Mouse (Mus musculus): ENCODE results near the gene Plpp1. TPM values are rescaled to one million over a fixed set of nuclear protein-coding genes. Genes with fewer than 3 reads are reported as not detected.

The Plpp1 gene
- polyA plus RNA-seq, 1 experiment from 2014 or later = 137 TPM

DNA sequence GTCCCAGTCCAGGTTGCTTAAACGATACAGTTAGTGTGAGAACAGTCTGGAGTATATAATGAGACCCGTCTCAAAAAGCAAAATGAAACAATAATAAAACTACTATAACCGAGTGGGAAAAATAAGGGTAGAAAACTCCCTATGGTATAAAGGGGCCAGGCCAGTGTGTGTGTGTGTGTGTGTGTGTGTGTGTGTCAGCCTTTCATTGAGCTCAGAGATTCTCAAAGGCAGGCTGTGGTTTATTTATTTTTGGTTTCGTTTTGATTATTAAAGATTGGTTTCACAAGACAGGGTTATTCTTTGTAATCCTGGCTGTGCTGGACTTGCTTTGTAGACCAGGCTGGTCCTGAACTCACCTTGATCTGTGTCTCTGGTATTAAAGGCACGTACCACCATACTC lies 8.7 kb upstream of the Plpp1 start:
- Histone ChIP-seq H3K9ac (ENCODE audit: low read length) (no peak overlapping the region), H3K4me3 (ENCODE audit: low read depth, low read length) (no peak overlapping the region), H3K9me3 (ENCODE audit: control insufficient read depth, low read length) (no peaks in the 10 kb centered on the region), H3K4me2 (replicated peaks; ENCODE audit: low read depth) (no peak overlapping the region), H3K4me1 (replicated peaks; ENCODE audit: control insufficient read depth, insufficient read depth) (no peaks in the 10 kb centered on the region), H3K36me3 (ENCODE audit: control insufficient read depth, insufficient read depth, low read length) (no peaks in the 10 kb centered on the region), H3K27ac (replicated peaks) (no peak overlapping the region), H3K27me3 (ENCODE audit: control insufficient read depth, insufficient read depth, low read length) (no peaks in the 10 kb centered on the region)
- ATAC-seq (ENCODE audit: low FRiP score, low TSS enrichment) (no peak), DNase-seq (ENCODE audit: low spot score) (no peak)
- TF ChIP-seq EP300 (optimal IDR thresholded peaks at IDR 0.05) (no peak), CTCF (IDR thresholded peaks at IDR 0.05; ENCODE audit: low read depth) (no peak)
- WGBS = 62% methylated on average over 5 of the region's 5 CpGs

GRCm38 (mm10) chr13:112798243-112798952 lies 2.2 kb upstream of the Plpp1 start:
- H3K36me3 ChIP-seq (ENCODE audit: control insufficient read depth, insufficient read depth, low read length) = no peaks in the 10 kb centered on the region
- H3K9ac ChIP-seq (ENCODE audit: low read length) = no peak overlapping the region
- H3K4me2 ChIP-seq (replicated peaks; ENCODE audit: low read depth) = no peak overlapping the region
- H3K4me3 ChIP-seq (ENCODE audit: low read depth, low read length) = no peak overlapping the region
- ATAC-seq (ENCODE audit: low FRiP score, low TSS enrichment) (no peak), DNase-seq (ENCODE audit: low spot score) (no peak)
- TF ChIP-seq CTCF (IDR thresholded peaks at IDR 0.05; ENCODE audit: low read depth) = no peak
- TF ChIP-seq EP300 (optimal IDR thresholded peaks at IDR 0.05) = no peak
- H3K27ac ChIP-seq (replicated peaks) = no peak overlapping the region
- no peaks in the 10 kb centered on the region for H3K9me3 ChIP-seq (ENCODE audit: control insufficient read depth, low read length)
- WGBS = 94% methylated on average over 9 of the region's 9 CpGs
- H3K4me1 ChIP-seq (replicated peaks; ENCODE audit: control insufficient read depth, insufficient read depth) = 0 out of 2 replicates have a peak, but pooled peaks cover 2% of the 10 kb centered on the region
- no peaks in the 10 kb centered on the region for H3K27me3 ChIP-seq (ENCODE audit: control insufficient read depth, insufficient read depth, low read length)

DNA sequence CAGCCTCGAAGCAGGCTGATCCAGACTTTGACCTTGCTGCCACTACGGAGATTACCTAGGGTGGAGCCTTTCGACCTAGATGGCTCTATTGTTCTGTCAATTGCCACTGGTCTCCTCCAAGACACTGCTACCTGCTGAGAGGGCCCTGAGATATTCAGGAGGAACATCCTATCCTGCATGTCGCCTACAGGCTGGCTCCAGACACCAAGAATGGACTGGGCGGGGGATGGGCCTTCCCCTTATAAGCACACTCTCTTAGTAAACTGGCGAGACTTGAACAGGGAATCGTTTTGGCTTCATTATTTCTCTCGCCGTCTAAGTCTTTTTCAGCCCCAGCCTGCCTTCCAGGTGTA lies 1.7 kb upstream of the Plpp1 start:
- no peak overlapping the region for H3K4me2 ChIP-seq (replicated peaks; ENCODE audit: low read depth)
- H3K27me3 ChIP-seq (ENCODE audit: control insufficient read depth, insufficient read depth, low read length) = no peaks in the 10 kb centered on the region
- no peaks in the 10 kb centered on the region for H3K36me3 ChIP-seq (ENCODE audit: control insufficient read depth, insufficient read depth, low read length)
- no peak overlapping the region for H3K27ac ChIP-seq (replicated peaks)
- 77% methylated on average over 9 of the region's 9 CpGs for WGBS
- no peak for DNase-seq (ENCODE audit: low spot score)
- no peak overlapping the region for H3K9ac ChIP-seq (ENCODE audit: low read length)
- TF ChIP-seq EP300 (optimal IDR thresholded peaks at IDR 0.05) (no peak), CTCF (IDR thresholded peaks at IDR 0.05; ENCODE audit: low read depth) (no peak)
- 0 out of 2 replicates have a peak, but pooled peaks cover 2% of the 10 kb centered on the region for H3K4me1 ChIP-seq (replicated peaks; ENCODE audit: control insufficient read depth, insufficient read depth)
- ATAC-seq (ENCODE audit: low FRiP score, low TSS enrichment) = no peak
- no peaks in the 10 kb centered on the region for H3K9me3 ChIP-seq (ENCODE audit: control insufficient read depth, low read length)
- H3K4me3 ChIP-seq (ENCODE audit: low read depth, low read length) = no peak overlapping the region

DNA sequence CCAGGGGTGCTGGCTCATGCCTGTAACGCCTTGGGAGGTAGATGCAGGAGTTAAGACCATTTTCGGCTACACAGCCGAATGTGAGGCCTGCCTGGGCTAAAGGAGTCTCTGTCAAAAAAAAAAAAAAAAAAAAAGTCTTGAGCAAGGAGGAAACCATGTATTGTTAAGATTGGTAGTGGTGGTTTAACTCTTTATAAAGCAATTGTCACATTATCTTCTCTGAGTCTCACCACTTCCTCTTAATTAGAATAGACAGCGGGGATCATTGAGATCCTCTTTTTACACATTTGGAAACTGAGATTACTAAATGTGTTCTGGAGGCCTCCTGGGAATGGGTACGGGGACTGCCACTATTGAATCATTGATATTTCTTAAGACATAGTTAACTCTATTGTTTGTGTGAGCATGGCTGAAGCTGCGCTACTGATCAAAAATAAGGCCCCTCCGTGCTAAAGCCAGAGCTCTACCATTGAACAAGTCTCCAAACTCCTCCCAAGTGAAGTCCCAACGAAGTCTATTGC lies 811 bp upstream of the Plpp1 start:
- DNase-seq (ENCODE audit: low spot score) (no peak), ATAC-seq (ENCODE audit: low FRiP score, low TSS enrichment) (no peak)
- no peak overlapping the region for H3K4me2 ChIP-seq (replicated peaks; ENCODE audit: low read depth)
- H3K36me3 ChIP-seq (ENCODE audit: control insufficient read depth, insufficient read depth, low read length) = no peaks in the 10 kb centered on the region
- H3K9me3 ChIP-seq (ENCODE audit: control insufficient read depth, low read length) = no peaks in the 10 kb centered on the region
- H3K9ac ChIP-seq (ENCODE audit: low read length) = no peak overlapping the region
- 80% methylated on average over 8 of the region's 8 CpGs for WGBS
- TF ChIP-seq CTCF (IDR thresholded peaks at IDR 0.05; ENCODE audit: low read depth) = no peak
- TF ChIP-seq EP300 (optimal IDR thresholded peaks at IDR 0.05) = no peak
- peak overlapping the region; percentile 86 for H3K27ac ChIP-seq (replicated peaks)
- no peak overlapping the region for H3K4me3 ChIP-seq (ENCODE audit: low read depth, low read length)
- 0 out of 2 replicates have a peak, but pooled peaks cover 2% of the 10 kb centered on the region for H3K4me1 ChIP-seq (replicated peaks; ENCODE audit: control insufficient read depth, insufficient read depth)
- no peaks in the 10 kb centered on the region for H3K27me3 ChIP-seq (ENCODE audit: control insufficient read depth, insufficient read depth, low read length)

GRCm38 (mm10) chr13:112801381-112802004 lies 901 bp downstream of the Plpp1 start:
- WGBS = 1% methylated on average over 22 of the region's 23 CpGs

DNA sequence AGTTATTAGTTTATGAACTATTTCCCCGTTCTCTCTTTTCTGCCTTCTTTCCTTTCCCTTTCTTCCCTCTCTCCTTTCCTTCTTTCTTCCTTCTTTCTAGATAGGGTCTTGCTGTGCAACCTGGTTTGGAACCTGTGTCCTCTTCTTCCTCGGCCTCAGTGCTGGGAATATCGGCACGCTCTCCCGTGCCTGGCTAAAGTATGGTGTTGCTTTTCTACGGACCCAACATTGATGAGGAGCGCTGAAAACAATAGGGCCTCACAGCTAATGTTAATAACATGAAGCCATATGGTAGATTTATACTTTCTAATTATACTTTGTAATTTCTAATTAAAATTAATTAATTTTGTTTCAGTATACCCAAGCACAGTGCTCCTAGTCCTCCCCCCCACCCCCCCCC lies 2.5 kb downstream of the Plpp1 start:
- Histone ChIP-seq H3K36me3 (ENCODE audit: control insufficient read depth, insufficient read depth, low read length) (peaks cover 8% of the 10 kb centered on the region; the same call in 1 of the 2 replicates), H3K27me3 (ENCODE audit: control insufficient read depth, insufficient read depth, low read length) (no peaks in the 10 kb centered on the region), H3K9me3 (ENCODE audit: control insufficient read depth, low read length) (no peaks in the 10 kb centered on the region), H3K4me1 (replicated peaks; ENCODE audit: control insufficient read depth, insufficient read depth) (0 out of 2 replicates have a peak, but pooled peaks cover 2% of the 10 kb centered on the region), H3K4me3 (ENCODE audit: low read depth, low read length) (peak overlapping the region; percentile 0; the same call in 1 of the 2 replicates), H3K9ac (ENCODE audit: low read length) (no peak overlapping the region), H3K4me2 (replicated peaks; ENCODE audit: low read depth) (peak overlapping the region; percentile 6), H3K27ac (replicated peaks) (no peak overlapping the region)
- ATAC-seq (ENCODE audit: low FRiP score, low TSS enrichment) (no peak), DNase-seq (ENCODE audit: low spot score) (no peak)
- TF ChIP-seq EP300 (optimal IDR thresholded peaks at IDR 0.05) = no peak
- no peak for TF ChIP-seq CTCF (IDR thresholded peaks at IDR 0.05; ENCODE audit: low read depth)
- WGBS = 88% methylated on average over 7 of the region's 7 CpGs

More at GRCm38 (mm10) chr13:112801381-112802004, 901 bp downstream of the Plpp1 start:
- Histone ChIP-seq H3K36me3 (ENCODE audit: control insufficient read depth, insufficient read depth, low read length) (peaks cover 6% of the 10 kb centered on the region; the same call in 1 of the 2 replicates), H3K4me1 (replicated peaks; ENCODE audit: control insufficient read depth, insufficient read depth) (0 out of 2 replicates have a peak, but pooled peaks cover 2% of the 10 kb centered on the region), H3K4me2 (replicated peaks; ENCODE audit: low read depth) (peak overlapping the region; percentile 71), H3K27ac (replicated peaks) (peak overlapping the region; percentile 95), H3K27me3 (ENCODE audit: control insufficient read depth, insufficient read depth, low read length) (no peaks in the 10 kb centered on the region), H3K9me3 (ENCODE audit: control insufficient read depth, low read length) (no peaks in the 10 kb centered on the region), H3K9ac (ENCODE audit: low read length) (peak overlapping the region; percentile 83), H3K4me3 (ENCODE audit: low read depth, low read length) (peak overlapping the region; percentile 85)
- DNase-seq (ENCODE audit: low spot score) = no peak
- TF ChIP-seq CTCF (IDR thresholded peaks at IDR 0.05; ENCODE audit: low read depth) (no peak), EP300 (optimal IDR thresholded peaks at IDR 0.05) (no peak)
- ATAC-seq (ENCODE audit: low FRiP score, low TSS enrichment) = peak; percentile 40

Measured in stomach, postnatal 0 days (tissue).